Mouse (Mus musculus) cerebellum, postnatal 4 days (tissue): ENCODE results near the gene Enoph1.
A peak's percentile ranks its signal among the peaks of the same experiment; 100 is the strongest.

ENCODE experiments used
- DNase-seq, 2 experiments: peaks; one replicate each; pipeline ENCODE4 v3.0.0; 2022; ENCODE audit warnings: low spot score in 2 of 2, mixed read lengths in 1 of 2

Enoph1 gene

GRCm38 (mm10) chr5:100040281-100040784, 548 bp downstream of the Enoph1 start:
- no peak for DNase-seq

DNA sequence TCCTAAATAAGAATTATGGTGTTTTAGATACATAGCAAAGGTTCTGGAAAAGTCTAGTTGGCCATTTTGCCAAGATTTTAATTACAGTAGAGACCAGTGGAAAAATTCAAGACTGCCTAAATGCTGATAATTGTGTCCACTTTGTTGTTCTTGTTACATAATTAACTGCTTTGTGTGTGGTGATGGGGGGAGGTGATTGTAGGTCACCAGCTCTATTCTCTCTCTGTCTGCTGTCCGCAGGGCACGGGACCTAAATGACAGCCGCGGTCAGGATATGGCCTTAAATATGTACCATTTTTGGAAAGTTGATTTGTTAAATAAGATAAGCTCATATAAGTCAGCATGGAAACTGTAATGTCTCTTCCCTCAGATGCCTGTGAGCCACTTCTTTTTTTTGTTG, 1.5 kb downstream of the Enoph1 start:
- no peak for DNase-seq

DNA sequence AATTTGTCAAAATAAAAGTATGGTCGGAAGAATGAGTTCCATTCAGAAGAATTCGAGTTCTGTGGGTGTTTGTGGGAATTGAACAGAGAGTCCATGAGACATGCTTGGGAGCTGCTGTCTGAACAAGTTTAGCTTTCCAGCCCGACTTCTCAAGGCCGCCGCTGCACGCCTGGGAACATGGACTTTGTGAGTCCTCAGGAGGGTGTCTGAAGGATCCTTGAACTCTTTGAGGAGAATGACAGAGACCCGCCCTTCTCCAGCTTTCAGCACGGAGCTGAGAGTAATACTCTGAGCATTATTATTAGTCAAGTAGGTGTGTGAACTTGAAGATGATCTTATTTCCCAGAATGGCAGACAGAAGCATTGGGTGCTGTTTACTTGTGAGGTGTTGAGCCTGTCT, 2.7 kb downstream of the Enoph1 start:
- DNase-seq, result no peak

GRCm38 (mm10) chr5:100043361-100043760, 3.6 kb downstream of the Enoph1 start:
- peak in 1 of 2 experiments; percentile 53 for DNase-seq

GRCm38 (mm10) chr5:100044030-100044429, 4.2 kb downstream of the Enoph1 start:
- DNase-seq, result no peak

DNA sequence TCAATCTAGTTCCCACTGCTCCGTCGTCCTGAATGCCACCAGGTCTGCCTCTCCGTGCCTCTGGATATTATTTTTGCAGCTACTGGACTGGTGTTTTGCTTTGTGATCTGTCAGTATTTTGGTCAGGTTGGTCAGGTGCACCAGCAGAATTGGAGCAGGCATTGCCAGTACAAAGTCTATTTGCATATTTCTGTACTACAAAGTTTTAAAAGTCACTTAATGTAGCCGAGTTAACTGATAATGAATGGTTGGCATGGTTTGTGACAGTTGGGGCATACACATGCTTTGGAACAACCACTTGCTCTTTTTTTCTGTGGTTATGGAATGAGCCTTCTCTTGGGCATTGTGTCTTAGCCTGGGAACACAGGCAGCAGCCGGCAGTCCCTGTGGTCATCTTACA, 4.8 kb downstream of the Enoph1 start:
- no peak for DNase-seq

DNA sequence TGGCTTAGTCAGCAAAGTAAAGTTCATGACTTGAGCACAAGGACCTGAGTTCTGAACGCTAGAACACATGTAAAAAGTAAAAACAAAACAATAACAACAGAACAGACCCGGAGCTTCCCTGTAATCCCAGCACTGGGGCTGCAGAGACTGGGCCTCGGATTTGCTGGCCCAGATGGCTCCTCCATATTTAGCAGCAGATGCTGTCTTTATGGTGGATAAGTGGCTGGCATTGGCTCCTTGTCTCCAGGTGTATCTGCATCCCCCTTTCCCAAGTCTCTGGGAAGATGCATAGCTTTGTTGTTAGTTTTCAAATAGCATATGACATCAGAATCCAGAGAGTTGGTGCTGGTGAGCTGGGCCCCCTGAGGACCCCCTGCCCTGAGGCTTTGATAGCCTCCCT, 6.3 kb downstream of the Enoph1 start:
- no peak for DNase-seq

DNA sequence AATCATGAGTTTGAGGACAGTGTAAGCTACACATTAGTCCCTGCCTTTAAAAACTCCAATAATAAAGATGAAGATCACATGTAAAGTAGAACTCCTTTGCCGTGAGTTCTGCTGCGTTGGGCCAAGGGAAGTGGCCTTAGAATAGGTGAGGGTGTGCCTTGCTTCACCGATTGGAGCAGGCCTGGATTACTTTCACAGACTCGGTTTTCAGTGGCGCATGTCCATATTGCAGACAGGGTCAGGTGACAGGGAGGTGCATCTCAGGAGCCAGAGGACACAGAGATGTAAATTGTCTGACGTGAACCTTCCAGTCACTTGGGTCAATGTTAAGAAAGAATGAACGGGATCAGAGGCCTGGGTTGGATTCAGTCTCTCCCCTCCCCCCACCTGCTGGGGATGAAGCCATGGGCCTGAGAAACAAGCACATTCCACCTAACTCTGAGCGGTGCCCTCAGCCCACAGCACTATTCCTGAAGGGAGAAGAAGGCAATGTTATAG, 7.4 kb downstream of the Enoph1 start:
- DNase-seq, result no peak

- no peak for DNase-seq
Observed at GRCm38 (mm10) chr5:100047871-100048270, 8.1 kb downstream of the Enoph1 start.

GRCm38 (mm10) chr5:100049904-100050303, 10.1 kb downstream of the Enoph1 start:
- no peak for DNase-seq

GRCm38 (mm10) chr5:100052728-100053127, 12.9 kb downstream of the Enoph1 start:
- no peak for DNase-seq

GRCm38 (mm10) chr5:100054807-100055547, 15.2 kb downstream of the Enoph1 start:
- DNase-seq, result no peak

- no peak for DNase-seq
Observed at GRCm38 (mm10) chr5:100055866-100056369, 16.1 kb downstream of the Enoph1 start.

DNA sequence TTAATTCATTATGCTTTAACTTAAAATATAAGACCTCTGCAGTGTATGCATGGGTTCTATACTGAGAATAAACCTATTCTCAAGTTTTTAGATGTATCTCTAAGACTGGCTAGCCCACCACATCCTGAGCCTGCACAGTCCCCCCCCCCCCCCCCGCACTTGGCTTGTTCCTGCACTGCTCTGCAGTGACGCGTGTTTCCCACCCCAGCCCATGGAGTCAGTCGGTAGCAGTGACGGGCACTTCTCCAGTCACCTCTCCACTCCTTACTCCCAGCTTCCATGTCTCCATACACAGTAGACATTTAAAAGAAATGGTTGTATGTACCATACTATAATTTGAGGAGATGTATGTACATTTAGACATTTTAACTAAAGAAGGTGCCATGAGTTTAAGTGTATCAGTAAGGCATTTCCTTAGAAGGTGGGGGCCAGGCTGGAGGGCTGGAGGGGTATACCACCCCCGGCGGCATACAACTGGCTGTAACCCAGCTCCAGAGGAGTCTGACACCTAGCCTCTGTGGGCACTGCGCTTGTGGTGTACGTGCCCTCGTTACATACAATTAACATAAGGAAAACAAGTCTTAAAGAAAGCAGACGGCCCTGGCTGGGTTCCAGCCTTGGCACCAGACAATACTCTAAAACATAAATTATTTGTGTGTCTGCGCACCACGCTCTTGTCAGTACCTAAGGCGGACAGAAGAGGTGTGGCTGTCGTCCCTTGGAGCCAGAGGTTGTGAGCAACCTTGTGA, 17.9 kb downstream of the Enoph1 start:
- no peak for DNase-seq

- no peak for DNase-seq
Observed at GRCm38 (mm10) chr5:100058729-100059128, 18.9 kb downstream of the Enoph1 start.

DNA sequence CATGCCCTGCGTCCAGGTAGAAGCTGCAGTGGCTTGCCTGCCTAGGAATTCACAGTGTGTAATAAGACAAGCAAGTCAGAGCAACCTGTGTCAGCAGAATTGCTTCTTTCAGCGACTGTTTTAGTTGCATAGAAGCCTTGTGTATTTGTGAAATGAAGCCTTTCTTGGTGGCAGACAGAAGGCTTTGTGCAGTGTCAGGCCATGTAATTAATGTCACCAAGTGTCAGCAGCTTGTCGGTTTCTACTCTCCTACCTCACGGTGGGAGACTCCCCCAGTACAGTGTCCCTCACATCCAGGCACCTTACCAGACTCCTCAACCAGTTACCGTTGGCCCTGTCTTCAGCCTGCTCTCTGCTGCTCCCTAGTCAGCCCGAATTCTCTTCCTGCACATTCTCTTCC, 19.5 kb downstream of the Enoph1 start:
- DNase-seq, result no peak

DNA sequence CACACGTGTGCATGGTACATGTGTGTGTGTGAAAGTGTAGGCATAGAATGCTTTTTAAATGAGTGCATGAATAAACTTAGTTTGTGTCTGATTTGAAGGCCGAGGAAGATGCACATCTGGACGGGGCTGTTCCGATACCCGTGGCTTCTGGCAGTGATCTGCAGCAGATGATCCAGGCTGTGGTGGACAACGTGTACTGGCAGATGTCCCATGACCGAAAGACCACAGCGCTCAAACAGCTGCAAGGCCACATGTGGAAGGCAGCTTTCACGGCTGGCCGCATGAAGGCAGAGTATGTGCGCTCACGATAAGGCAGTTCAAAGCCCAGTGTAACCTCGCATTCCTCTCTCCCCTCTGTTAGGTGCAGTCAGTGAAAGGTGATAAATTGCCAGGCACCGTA, 21.1 kb downstream of the Enoph1 start:
- no peak for DNase-seq

GRCm38 (mm10) chr5:100067579-100067978, 27.8 kb downstream of the Enoph1 start:
- DNase-seq, result no peak

DNA sequence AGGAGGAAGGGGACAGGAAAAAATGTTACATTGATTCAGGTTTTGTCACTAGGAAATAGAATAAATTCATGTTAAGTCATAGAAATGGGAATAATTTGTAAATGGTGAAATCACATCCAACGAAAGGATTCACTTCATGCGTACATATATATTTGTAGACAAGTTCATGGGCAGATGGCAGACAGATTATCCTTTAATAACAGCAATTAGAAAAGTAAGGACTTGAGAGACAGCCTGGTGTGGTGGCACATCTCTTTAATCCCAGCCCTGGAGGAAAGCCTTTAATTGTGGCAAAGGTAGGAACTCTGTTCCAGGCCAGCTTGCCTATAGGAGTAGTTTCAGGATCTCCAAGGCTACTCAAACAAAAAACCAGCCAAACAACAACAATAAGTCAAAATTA, 29.7 kb downstream of the Enoph1 start:
- DNase-seq, result no peak

- DNase-seq, result peak; percentile 90 to 93
Observed at GRCm38 (mm10) chr5:100070255-100070654, 30.5 kb downstream of the Enoph1 start.

DNA sequence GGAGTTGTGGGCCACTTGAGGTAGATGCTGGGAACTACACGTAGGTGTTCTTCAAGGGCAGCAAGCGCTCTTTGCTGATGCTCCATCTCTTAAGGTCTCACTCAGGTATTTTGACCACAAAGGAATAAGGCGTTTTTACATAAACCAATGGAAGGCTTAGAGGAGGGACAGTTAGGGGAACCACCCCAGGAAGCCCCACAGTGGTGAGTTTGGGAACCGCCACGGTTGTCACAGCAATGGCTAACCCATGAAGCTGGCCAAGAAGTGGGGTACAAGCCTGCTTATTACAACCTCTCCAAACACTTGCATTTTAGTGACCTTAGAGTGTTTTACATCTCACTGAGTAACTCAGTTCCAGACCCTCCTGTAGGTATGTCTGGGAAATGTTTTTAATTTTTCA, 31.8 kb downstream of the Enoph1 start:
- DNase-seq, result no peak

DNA sequence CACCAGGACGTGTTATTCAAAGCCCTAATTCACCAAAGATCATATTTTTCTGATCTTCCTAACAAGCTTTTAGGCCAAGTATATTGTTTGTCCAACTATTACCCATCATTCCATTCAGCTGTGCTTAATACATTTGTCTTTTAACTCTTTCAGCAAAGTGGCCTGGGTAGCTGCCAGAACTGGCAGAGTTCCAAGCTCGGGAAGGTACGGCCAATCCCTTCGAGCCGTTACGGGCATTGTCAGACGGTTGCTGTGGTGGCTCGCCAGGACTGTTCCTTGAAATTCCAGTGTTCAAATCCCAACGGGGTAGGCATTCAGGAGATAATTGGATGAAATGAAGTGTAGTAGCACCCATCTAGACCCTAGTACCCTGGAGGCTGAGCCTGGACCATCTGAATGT, 32.8 kb downstream of the Enoph1 start:
- DNase-seq, result no peak

GRCm38 (mm10) chr5:100074571-100074970, 34.8 kb downstream of the Enoph1 start:
- DNase-seq, result no peak
